Mouse (Mus musculus) G1E (cell line): ENCODE results near the gene Krba1. TPM values are rescaled to one million over a fixed set of nuclear protein-coding genes. Genes with fewer than 3 reads are reported as not detected.

Experiments
- ATAC-seq: 2 replicates; pipeline ENCODE4 v1.8.0; 2016; ENCODE audit warnings: mild to moderate bottlenecking; ENCODE audit not compliant: insufficient number of reproducible peaks, poor library complexity, low FRiP score, severe bottlenecking; ENCODE audit errors: extremely low read depth
- DNase-seq: peaks from one replicate; pipeline ENCODE4 v3.0.0; 2012; ENCODE audit warnings: low spot score
- H3K27me3 ChIP-seq: 2 replicates; pipeline ENCODE4 v1.6.1; 2012; ENCODE audit warnings: mild to moderate bottlenecking, low read length, inconsistent platforms; ENCODE audit not compliant: insufficient read depth
- H3K36me3 ChIP-seq: replicated peaks from 2 replicates; pipeline ENCODE3; 2012; ENCODE audit warnings: mild to moderate bottlenecking, inconsistent platforms
- H3K4me1 ChIP-seq: 2 replicates; pipeline ENCODE4 v1.6.1; 2012; ENCODE audit warnings: low read depth, low read length, inconsistent platforms, mixed read lengths; ENCODE audit not compliant: insufficient read depth
- H3K4me3 ChIP-seq: 2 replicates; pipeline ENCODE4 v1.5.1; 2012; ENCODE audit warnings: low read depth, mild to moderate bottlenecking, inconsistent platforms, low read length, moderate library complexity, mixed read lengths
- H3K9me3 ChIP-seq: replicated peaks from 2 replicates; pipeline ENCODE4 v1.6.1; 2012; ENCODE audit warnings: inconsistent platforms
- CTCF ChIP-seq: IDR thresholded peaks from 2 replicates; pipeline ENCODE4 v1.5.1; 2012; ENCODE audit warnings: low read depth, low read length, inconsistent platforms, mixed read lengths
- GATA1 ChIP-seq: IDR thresholded peaks from 2 replicates; pipeline ENCODE4 v1.6.1; 2012; ENCODE audit warnings: borderline replicate concordance, low read length, inconsistent platforms, mixed read lengths
- GATA2 ChIP-seq: IDR thresholded peaks from 2 replicates; pipeline ENCODE4 v1.6.1; 2012; ENCODE audit warnings: low read depth, low read length, inconsistent platforms, borderline replicate concordance
- POLR2AphosphoS5 ChIP-seq: IDR thresholded peaks from 2 replicates; pipeline ENCODE4 v1.6.1; 2012; ENCODE audit warnings: low read depth, low read length, inconsistent platforms; ENCODE audit not compliant: insufficient replicate concordance
- TAL1 ChIP-seq: conservative IDR thresholded peaks from 2 replicates; pipeline ENCODE4 v1.6.1; 2012; ENCODE audit warnings: low read depth, low read length, inconsistent platforms, mixed read lengths
- polyA plus RNA-seq: library from polyadenylated mRNA; stranded (reverse); fragments of >175 nt; gene quantifications from 2 replicates; pipeline ENCODE4 v1.2.3, GENCODE M21; 2012
- total RNA-seq, 2 experiments: library from RNA; stranded (forward) in 1 of 2; stranded (reverse) in 1 of 2; fragments of 200-1000 nt in 1 of 2; fragments of >200 nt in 1 of 2; fragmentation: Nextera tagmentation in 1 of 2; gene quantifications; 2 replicates each; pipeline ENCODE4 v1.2.3; 2014 to 2017

Krba1 gene
- total and polyA plus RNA-seq, 3 experiments, result 0.33 TPM; not detected in 2

DNA sequence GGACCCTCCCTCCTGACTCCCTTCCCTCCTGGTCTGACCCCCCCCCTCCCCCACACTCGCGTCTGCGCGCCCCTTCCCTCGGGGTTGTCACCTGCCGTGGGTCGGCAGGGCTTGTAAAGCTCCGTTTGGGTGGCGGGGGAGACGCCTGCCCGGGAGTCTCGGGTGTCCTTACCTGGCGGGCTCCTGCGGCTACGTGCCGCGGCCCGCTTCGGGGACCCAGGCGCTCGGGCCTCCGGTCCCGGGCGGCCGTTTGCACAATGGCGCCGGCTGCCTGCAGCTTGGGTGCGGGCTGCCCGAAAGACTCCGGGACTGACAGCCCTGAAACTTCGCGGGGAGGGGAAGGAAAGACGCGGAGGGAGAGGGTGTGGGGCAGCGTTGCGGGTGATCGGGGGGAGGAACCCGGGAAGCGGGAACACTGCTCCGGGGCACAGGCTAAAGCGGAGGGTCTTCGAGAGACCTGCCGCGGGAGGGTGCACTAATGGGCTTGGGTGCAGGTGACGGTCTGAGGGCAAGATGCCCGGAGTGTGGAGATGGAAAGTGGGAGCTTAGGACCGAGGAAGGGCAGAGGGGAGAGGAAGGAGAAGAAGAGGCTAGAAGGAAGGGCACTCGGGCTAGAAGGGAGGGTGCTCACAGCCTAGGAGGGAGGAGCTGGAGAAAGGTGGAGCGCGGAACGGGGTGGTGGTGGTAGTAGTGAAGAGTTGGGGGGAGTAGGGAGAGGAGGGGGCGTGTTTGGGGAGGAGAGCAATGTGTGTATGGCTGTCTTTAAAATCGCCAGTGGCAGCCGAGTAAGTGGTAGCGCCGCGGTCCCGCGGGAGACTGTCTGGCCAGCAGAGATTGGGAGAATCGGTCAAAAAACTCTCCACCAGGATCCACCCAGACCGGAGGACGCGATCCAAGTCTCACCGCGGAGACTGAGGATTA is 50.1 kb downstream of the Krba1 start, which contains the start of gene Zfp467:
TSS of gene Zfp467 (minus strand) at position 645 of the 921 bp plus-strand sequence.
- TF ChIP-seq GATA1 (no peak), TAL1 (no peak), POLR2AphosphoS5 (no peak), GATA2 (no peak), CTCF (no peak)
- Histone ChIP-seq H3K36me3 (no peaks in the 10 kb centered on the region), H3K4me3 (no peak within 1 kb of the TSS), H3K4me1 (peaks cover 6% of the 10 kb centered on the region), H3K9me3 (no peaks in the 10 kb centered on the region), H3K27me3 (peaks cover 22% of the 10 kb centered on the region; the same call in 1 of the 2 replicates)
- no peak for DNase-seq
- no peak for ATAC-seq

DNA sequence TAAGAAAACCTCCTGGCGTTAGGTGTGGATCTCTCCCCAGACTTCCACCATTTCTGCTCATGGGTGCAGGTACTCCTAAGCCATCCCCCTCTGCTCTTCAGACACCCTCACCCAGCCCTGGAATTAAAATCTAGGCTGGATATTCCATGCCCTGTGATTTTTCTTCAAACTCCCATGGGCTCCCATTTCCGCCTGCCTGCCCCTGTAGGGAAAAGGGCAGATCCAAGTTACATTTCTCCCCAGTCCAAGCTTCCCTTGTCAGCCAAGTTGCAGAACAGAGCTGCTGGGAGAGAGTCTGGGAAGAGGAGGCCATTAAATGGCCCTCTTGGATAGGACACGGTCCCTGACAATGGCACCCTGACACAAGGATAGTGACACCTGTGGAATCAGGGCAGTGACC is 50.9 kb downstream of the Krba1 start:
- Histone ChIP-seq H3K4me3 (no peak overlapping the region), H3K4me1 (peaks cover 6% of the 10 kb centered on the region), H3K9me3 (no peaks in the 10 kb centered on the region), H3K36me3 (no peaks in the 10 kb centered on the region), H3K27me3 (peaks cover 22% of the 10 kb centered on the region; the same call in 1 of the 2 replicates)
- DNase-seq, result no peak
- ATAC-seq, result no peak
- TF ChIP-seq POLR2AphosphoS5 (no peak), GATA1 (no peak), GATA2 (no peak), CTCF (no peak), TAL1 (no peak)

DNA sequence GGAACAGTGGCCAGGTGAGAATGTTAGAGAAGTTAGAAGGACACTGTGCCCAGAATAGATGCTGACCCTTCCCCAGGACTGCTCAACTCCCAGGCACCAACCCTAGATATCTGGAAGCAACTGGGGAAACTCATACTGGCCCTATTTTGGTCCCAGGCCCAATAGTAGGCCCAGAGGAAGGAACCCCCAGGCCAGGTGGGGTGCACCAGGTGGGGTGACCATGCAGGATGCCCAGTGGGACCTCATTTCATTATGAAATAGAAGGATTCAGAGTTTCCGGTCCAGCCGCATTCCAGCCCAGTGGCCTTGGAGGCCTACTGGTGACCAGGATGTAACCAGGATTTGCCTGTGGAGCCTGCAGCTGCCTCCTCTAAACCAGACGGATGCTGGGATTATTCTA is 51.5 kb downstream of the Krba1 start:
- Histone ChIP-seq H3K36me3 (no peaks in the 10 kb centered on the region), H3K4me1 (peaks cover 6% of the 10 kb centered on the region), H3K4me3 (no peak overlapping the region), H3K9me3 (no peaks in the 10 kb centered on the region), H3K27me3 (peaks cover 22% of the 10 kb centered on the region; the same call in 1 of the 2 replicates)
- TF ChIP-seq CTCF (no peak), GATA1 (no peak), TAL1 (no peak), GATA2 (no peak), POLR2AphosphoS5 (no peak)
- DNase-seq (no peak), ATAC-seq (no peak)

DNA sequence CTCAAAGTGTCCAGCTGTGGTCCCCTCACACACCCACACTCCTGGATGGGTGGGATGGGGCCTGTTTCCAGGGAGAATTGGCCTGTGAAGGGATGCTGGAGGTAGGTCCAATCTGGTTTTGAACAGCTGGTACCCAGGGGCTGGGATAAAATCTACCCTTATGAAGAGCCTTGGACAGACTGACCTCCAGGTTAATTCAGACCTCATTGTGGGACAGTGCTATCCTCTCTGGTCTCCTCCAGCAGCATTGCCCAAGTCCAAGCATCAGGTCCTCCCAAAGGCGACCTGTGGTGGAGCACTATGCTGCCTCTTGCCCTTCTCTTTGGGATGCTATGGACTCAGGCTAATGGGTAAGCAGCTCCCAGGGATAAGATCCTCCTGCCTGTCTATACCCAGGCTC is 52.5 kb downstream of the Krba1 start, which contains the start of gene Sspo:
TSS of gene Sspo (plus strand) at position 301 of the 400 bp plus-strand sequence.
- TF ChIP-seq CTCF, result no peak
- TF ChIP-seq TAL1, result no peak
- TF ChIP-seq GATA1, result no peak
- TF ChIP-seq POLR2AphosphoS5, result no peak
- no peak for TF ChIP-seq GATA2
- Histone ChIP-seq H3K4me1 (peaks cover 6% of the 10 kb centered on the region), H3K4me3 (no peak within 1 kb of the TSS), H3K9me3 (no peaks in the 10 kb centered on the region), H3K36me3 (no peaks in the 10 kb centered on the region), H3K27me3 (peaks cover 22% of the 10 kb centered on the region; the same call in 1 of the 2 replicates)
- ATAC-seq (no peak), DNase-seq (no peak)

DNA sequence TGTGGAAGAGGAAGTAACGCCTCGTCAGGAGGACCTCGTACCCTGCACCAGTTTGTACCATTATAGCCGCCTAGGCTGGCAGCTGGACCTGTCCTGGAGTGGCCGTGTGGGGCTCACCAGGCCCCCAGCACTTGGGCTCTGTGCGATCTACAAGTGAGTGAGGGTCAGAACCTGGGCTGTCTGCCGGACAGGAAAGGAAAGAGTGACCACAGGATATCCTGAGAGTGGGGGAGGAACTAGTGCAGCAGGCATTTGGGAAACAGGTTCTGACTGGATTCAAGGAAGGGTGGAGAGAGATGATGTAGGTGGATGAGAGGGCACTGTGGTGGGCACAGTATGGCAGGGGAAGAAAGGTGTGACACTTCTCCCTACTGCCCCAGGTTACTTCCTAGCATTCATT is 53.1 kb downstream of the Krba1 start:
- DNase-seq (no peak), ATAC-seq (no peak)
- TF ChIP-seq POLR2AphosphoS5 (no peak), CTCF (no peak), GATA2 (no peak), TAL1 (no peak), GATA1 (no peak)
- H3K9me3 ChIP-seq, result no peaks in the 10 kb centered on the region
- peaks cover 22% of the 10 kb centered on the region; the same call in 1 of the 2 replicates for H3K27me3 ChIP-seq
- peaks cover 6% of the 10 kb centered on the region for H3K4me1 ChIP-seq
- no peaks in the 10 kb centered on the region for H3K36me3 ChIP-seq
- H3K4me3 ChIP-seq, result no peak overlapping the region

DNA sequence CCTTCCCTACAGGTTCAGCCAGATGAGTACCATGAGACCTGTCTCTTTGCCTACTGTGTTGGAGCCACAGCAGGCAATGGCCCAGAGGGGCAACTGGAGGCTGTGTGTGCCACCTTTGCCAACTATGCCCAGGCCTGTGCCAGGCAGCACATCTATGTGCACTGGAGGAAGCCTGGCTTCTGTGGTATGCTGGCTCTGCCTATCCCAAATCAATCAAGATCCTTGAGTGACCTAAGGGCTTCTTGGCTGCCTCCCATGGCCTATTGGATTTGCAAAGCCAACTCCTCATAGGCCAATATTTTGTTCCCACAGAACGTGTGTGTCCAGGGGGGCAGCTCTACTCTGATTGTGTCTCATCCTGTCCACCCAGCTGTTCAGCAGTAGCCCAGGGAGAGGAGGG is 56.8 kb downstream of the Krba1 start:
- Histone ChIP-seq H3K4me3 (no peak overlapping the region), H3K9me3 (no peaks in the 10 kb centered on the region), H3K36me3 (no peaks in the 10 kb centered on the region), H3K4me1 (no peaks in the 10 kb centered on the region), H3K27me3 (peaks cover 2% of the 10 kb centered on the region; the same call in 1 of the 2 replicates)
- ATAC-seq, result no peak
- DNase-seq, result no peak
- TF ChIP-seq POLR2AphosphoS5 (no peak), CTCF (no peak), TAL1 (no peak), GATA2 (no peak), GATA1 (no peak)
